Mouse (Mus musculus): ENCODE measurements around the gene Pank2.

- TF ChIP-seq POLR2A (IDR thresholded peaks at IDR 0.05; ENCODE audit: low read depth, low read length), result no peak
- TF ChIP-seq CTCF (IDR thresholded peaks at IDR 0.05; ENCODE audit: borderline replicate concordance, insufficient read depth, low read length), result no peak
These were observed 8.0 kb upstream of the Pank2 start for GRCm38 (mm10) chr2:131254329-131254713.
